Mouse (Mus musculus) small intestine, adult 2 months (tissue): ENCODE data around the gene Nelfcd.

Source experiments
- CTCF ChIP-seq: fragments of 200-500 bp; IDR thresholded peaks from 2 replicates; pipeline ENCODE4 v1.5.1; 2012; ENCODE audit warnings: low read depth, mild to moderate bottlenecking, control low read depth, inconsistent platforms, low read length, moderate library complexity, mixed read lengths; ENCODE audit not compliant: insufficient replicate concordance, insufficient read length; ENCODE audit errors: extremely low read depth
- POLR2A ChIP-seq: fragments of 200-500 bp; IDR thresholded peaks from 2 replicates; pipeline ENCODE4 v1.6.1; 2012; ENCODE audit warnings: low read depth, mild to moderate bottlenecking, control low read depth, inconsistent platforms, low read length, moderate library complexity

GRCm38 (mm10) chr2:174459365-174459764 is 43.8 kb downstream of the Nelfcd start:
- TF ChIP-seq POLR2A: no peak
- no peak for TF ChIP-seq CTCF
